Mouse (Mus musculus): Measurements from ENCODE around the gene Gm49355.
"Not testable (repeated sequence)": the region's sequence is repeated elsewhere in the genome, so short reads cannot be mapped to it uniquely, and the experiment has no call there.

Gm49355 gene

GRCm38 (mm10) chr14:12283641-12284040 is at the start of gene Gm49355:
Gm49355 (plus strand) TSS chr14:12283976.
- DNase-seq (ENCODE audit: low spot score), result no peak

GRCm38 (mm10) chr14:12243726-12244125 is 40.0 kb upstream of the Gm49355 start:
- DNase-seq (ENCODE audit: low spot score), result no peak

DNA sequence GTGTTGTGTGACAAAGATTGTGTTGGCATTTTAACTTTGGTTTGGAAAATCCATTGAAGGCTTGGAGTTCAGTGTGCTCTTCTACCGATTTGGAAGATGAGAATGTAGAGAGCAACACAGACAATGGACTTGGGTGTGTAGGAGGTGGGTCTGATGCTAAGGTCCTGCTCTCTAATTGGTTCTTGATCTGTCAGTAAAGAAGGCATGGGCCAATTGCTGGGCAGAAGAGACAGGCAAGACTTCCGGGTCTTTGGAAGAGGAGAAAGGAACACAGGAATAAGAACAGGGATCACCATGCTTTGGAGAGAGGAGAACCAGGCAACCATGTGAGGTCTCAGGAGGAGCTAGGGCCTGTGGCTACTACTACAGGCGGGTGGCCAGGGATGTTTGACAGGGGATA is 7.7 kb upstream of the Gm49355 start:
- DNase-seq (ENCODE audit: low spot score), result no peak

DNA sequence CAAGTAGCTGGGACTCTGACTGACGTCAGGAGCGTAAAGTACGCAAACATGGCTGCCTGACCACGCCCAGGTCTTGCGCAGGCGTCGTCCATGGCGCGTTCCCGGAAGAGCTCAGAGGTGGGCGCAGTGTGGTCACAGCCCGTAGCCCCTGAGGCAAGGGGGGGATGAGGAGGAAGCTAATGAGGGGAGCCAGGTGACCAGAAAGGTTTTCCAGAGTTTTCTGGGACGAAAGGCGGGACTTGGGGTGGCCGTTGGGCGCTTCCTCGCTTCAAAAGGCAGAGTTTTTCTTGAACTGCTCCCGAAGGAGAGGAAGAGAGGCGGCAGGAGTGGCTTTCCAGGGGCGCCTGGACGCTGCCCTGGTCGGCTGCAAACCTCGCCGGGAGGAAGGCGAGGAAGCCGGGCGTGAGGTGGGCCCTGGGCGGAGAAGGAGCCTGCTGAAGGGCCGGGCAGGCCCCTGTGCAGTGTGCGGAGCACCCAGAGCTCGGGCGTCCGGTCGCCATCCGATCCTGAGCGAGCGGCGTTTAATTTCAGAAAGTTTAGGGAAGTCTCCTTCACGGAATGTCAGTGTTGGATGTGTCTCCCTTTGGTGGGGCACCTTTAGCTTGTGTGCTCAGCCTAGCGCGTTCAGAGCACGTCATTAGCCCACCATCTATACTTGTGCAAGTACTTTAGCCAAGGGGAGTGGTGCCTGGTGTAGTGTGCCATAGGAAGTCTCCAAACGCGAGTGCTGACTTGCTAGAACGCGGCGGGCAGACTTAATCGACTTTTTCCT is 551 bp downstream of the Gm49355 start, which contains the start of gene 3830406C13Rik:
Gene 3830406C13Rik (plus strand): TSS at position 33 of the 772 bp plus-strand sequence.
- DNase-seq (ENCODE audit: low spot score), result peak; percentile 77

DNA sequence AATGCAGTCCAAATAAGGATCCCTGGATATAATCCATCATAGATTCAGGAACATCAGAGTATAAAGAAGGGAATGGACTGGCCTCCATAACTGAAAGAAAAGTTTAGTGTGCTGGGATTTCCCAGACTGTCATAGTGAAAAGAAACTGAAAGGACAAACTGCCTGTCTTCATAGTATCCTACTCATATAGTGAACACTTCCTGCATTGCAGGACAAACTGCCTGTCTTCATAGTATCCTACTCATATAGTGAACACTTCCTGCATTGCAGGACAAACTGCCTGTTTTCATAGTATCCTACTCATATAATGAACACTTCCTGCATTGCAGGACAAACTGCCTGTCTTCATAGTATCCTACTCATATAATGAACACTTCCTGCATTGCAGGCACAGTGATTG is 6.0 kb downstream of the Gm49355 start:
- not testable (repeated sequence) for DNase-seq (ENCODE audit: low spot score)

DNA sequence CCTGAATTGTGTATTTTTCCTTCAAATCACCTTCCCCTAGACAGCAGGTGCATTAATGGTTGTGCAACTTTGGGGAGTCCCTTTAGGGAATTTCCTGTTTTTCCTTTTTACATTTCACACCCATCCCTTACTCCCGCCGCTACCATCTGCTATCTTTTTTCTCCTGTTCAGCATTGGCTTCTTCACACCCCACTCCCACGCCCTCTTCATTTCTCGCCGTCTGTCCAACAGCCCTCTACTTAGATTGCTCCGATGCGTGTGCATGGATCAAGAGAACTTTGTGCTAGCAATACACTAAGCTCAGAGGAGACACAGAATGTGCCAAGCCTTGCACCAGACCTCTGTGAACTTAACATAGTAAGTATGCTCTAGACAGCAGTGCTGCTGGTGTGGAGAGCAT is 12.6 kb downstream of the Gm49355 start:
- peak; percentile 47 for DNase-seq (ENCODE audit: low spot score)

DNA sequence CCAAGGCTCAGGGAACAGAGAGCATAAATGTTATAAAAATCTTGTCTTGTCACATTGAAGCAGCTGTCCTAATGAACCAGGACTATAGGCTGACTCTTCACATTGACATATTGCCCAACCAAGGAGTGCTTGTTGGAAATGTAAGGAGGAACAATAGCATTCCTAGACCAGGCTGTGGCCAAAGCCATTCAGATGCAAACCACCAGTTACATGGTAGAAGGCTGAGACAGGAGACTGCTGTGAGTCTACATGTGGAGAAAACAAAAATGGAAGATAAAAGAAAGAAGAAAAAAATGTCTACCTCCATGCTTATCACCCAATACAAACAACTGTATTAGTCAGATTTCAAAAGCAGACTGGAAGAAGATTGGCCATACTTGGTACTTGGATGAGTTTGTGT is 15.4 kb downstream of the Gm49355 start:
- DNase-seq (ENCODE audit: low spot score), result no peak

- DNase-seq (ENCODE audit: low spot score), result no peak
Measured at GRCm38 (mm10) chr14:12299654-12300053, 15.9 kb downstream of the Gm49355 start.

GRCm38 (mm10) chr14:12300275-12300674 is 16.5 kb downstream of the Gm49355 start:
- DNase-seq (ENCODE audit: low spot score), result no peak

GRCm38 (mm10) chr14:12300677-12301076 is 16.9 kb downstream of the Gm49355 start:
- no peak for DNase-seq (ENCODE audit: low spot score)

- no peak for DNase-seq (ENCODE audit: low spot score)
Measured at GRCm38 (mm10) chr14:12303106-12303505, 19.3 kb downstream of the Gm49355 start.

- DNase-seq (ENCODE audit: low spot score), result no peak
Measured at GRCm38 (mm10) chr14:12333622-12334021, 49.8 kb downstream of the Gm49355 start.

DNA sequence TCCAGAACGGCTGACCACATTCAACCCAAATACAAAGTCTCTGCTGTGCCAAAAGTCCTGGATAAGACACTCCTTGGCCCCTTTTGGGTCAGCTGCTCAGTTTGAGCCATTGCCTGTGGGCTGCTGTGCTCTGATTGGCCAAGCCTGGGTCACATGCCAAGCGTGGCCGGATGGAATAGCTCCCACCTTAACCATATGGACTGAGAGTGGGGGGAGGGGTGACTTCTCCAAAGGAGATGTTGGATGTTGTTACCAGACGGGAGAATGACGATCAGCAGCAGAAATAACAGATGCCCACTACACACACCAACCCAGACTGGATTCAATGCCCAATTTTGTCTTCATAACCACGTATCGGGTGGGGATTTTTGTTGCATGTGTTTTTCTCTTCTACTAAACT is 51.1 kb downstream of the Gm49355 start:
- no peak for DNase-seq (ENCODE audit: low spot score)

DNA sequence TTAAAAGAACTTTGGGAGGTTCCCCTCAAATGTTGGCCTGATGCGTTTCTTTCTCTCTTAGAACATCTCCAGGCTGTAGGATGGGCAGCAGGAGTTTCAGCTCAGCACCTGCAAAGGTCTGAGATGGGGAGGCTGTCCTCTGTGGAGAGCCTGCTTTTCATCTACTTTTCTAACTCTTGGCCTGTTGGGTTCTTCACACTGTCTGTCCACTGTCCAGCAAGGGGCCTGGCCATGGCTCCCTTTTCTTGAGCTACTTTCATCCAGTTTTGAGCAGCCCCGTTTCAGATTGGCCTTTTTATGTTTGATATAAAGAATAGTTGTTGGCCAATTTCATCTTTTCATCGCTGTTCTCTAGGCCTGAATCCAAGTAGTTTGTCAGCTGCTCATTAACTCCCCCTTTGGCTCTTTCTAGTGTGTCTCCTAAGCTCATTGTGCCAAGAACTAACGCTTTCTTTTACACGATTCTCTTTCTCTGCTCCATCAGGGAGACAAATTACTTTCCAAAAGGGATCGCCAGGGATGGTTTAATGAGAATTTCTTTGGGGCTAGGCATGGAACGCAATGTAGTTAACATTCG is 53.7 kb downstream of the Gm49355 start:
- DNase-seq (ENCODE audit: low spot score), result no peak

DNA sequence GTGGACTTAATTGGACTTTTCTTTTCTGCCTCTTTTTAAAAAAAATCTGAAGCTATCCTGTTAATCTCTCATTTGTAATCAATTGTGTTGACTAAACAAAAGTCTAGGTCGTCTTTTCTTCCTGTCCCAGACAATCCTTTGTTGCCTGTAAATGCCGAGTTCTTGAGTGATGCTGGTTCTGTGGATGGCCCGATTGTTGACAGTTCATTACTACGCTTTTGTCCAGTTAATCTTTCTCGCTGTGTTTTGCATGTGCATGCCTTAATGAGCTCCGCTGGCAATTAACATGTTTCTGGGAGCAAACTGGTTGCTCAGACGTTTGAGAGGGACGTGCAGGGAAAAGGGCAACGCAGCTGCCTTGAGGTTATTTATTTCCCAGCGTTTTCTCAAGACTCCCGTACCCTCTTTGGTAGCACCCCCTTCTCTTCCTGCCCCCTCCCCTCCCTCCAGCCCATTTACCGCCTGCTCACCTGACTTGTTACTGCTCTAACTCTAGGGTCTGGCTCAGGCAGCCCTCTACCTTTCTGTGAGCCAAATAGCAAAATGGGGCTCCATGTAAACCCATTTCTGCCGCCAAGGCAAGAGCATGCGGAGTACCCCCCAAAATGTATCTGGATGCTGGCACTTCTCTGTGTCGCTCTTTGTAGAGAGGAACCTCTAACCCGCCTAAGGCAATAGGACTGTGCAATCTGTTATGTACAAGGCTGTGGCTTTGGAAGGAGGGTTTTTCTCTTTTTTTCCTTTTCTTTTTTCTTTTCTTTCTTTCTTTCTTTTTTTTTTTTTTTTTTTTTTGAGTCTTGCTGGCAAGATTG is 54.4 kb downstream of the Gm49355 start:
- no peak for DNase-seq (ENCODE audit: low spot score)

GRCm38 (mm10) chr14:12338811-12339565 is 55.2 kb downstream of the Gm49355 start:
- DNase-seq (ENCODE audit: low spot score), result no peak

GRCm38 (mm10) chr14:12340238-12341074 is 56.7 kb downstream of the Gm49355 start:
- DNase-seq (ENCODE audit: low spot score), result no peak

- no peak for DNase-seq (ENCODE audit: low spot score)
Measured at GRCm38 (mm10) chr14:12341075-12341788, 57.5 kb downstream of the Gm49355 start.

- no peak for DNase-seq (ENCODE audit: low spot score)
Measured at GRCm38 (mm10) chr14:12341789-12342457, 58.1 kb downstream of the Gm49355 start.

Data from left cerebral cortex, adult 11 months (tissue).